Mouse (Mus musculus) erythroblast, adult 5-6 weeks (primary cell): ENCODE data around the gene Lasp1. TPM values are rescaled to one million over a fixed set of nuclear protein-coding genes. Genes with fewer than 3 reads are reported as not detected.
"Not testable (repeated sequence)": the region's sequence is repeated elsewhere in the genome, so short reads cannot be mapped to it uniquely, and the experiment has no call there.

Experiments used
- ATAC-seq: replicated peaks from 2 replicates; pipeline ENCODE4 v1.8.0; 2016; ENCODE audit warnings: moderate number of reproducible peaks, mild to moderate bottlenecking, moderate TSS enrichment, inconsistent platforms; ENCODE audit not compliant: poor library complexity, low FRiP score, severe bottlenecking
- total RNA-seq, 2 experiments: library from RNA; stranded (forward) in 1 of 2; stranded (reverse) in 1 of 2; fragments of 150-400 nt in 1 of 2; fragments of 200-764, 138-1000 nt in 1 of 2; gene quantifications; 2 replicates each; pipeline versions ENCODE4 v1.2.3 to v1.2.4; 2015 to 2017; ENCODE audit warnings: low replicate concordance in 2 of 2

Gene Lasp1
- total RNA-seq, 2 experiments from 2014 or later: 54.8 to 129 TPM

DNA sequence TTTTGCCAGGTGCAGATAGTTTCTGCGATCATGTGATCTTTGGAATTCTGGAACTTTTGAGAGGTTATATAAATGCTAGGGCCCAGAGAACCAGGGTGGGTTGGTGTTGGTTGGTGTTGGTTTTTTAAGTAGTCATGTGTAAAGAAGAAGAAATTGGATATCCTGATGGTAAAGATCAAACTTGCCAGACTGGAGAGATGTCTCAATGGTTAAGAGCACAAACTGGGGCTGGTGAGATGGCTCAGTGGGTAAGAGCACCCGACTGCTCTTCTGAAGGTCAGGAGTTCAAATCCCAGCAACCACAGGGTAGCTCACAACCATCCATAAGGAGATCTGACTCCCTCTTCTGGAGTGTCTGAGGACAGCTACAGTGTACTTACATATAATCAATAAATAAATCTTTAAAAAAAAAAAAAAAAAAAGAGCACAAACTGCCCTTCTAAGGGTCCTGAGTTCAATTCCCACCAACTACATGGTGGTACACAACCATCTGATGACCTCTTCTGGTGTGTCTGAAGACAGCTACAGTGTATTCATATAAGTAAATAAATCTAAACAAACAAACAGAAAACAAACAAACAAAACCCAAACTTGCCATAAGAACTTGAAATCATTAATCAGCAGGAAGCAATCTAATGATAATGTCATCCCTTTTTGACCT lies 7.9 kb upstream of the Lasp1 start:
- ATAC-seq: not testable (repeated sequence)

DNA sequence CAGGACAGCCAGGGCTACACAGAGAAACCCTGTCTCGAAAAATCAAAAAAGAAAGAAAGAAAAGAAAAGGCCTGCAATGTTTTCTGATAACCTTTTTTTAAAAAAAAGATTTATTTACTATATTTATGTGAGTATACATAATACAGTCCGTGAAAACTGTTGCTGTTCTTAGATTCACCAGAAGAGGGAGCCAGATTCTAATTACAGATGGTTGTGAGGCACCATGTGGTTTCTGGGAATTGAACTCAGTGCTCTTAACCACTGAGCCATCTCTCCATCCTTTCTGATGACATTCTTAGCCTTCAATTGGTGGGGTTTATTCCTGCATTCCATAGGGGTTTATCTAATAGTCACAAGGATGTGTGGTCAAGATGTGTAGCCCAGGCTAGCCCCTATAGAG lies 5.6 kb upstream of the Lasp1 start:
- ATAC-seq: peak; percentile 60; the same call in 1 of the 2 replicates

DNA sequence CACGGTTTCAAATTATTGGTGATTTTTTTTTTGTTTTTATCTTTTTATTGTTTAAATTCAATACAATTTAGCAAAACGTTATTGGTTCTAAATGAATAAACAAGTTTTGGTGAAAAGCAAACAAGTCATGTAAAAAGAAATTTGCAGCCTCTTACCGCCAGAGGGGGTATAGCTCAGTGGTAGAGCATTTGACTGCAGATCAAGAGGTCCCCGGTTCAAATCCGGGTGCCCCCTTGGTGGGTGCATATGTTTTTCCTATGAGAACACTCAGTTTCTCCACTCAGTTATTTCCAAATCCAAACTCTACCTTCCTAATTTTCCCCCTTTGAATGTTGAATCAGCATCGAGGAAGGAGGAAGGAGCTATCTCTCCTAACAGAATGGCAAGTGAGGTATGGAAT lies 1.9 kb upstream of the Lasp1 start:
- no peak for ATAC-seq

DNA sequence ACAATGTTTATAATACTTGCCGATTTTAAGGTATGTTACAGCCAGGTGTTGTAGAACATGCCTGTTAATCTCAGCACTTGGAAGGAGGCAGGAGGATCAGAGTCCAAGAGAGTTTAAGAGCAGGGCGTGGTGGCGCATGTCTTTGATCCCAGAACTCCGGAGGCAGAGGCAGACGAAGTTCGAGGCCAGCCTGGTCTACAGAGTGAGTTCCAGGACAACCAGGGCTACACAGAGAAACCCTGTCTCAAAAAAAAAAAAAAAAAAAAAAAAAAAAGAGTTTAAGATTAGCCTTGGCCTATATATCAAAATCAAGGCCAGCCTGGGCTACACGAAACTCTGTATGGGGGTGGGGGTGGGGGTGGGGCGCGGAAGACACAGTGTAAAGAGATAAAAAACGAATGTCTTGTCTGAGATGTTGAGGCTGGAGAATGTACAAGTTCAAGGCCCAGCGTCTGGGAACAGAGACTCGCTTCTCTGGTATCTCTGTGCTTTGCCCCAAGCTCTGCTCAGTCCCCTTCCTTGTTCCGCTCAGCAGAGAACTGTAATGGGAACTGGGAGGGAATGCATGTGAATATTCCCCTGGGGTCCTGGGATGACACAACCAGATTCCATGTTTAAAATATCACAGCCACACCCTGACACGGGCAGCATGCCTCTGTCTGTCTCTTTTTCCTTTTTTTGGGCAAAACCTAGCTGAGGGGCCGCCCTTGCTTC lies 1.3 kb upstream of the Lasp1 start:
- no peak for ATAC-seq

DNA sequence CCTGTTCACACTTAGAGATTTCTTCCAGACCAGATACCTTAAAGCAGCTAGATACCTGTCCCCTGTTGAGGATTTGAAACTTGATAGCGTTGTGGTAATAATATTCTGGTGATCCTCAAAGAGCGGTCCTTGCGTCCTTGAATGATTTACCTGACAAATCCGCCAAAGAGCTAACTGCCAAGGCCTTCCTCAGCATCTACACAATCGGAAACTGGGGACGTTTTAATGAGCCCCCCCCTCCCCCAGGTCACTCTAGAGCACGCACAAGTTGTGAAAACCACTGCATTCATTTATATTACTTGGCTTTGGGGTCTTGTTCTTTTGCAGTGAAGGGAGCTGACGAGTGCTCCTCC lies 741 bp upstream of the Lasp1 start:
- ATAC-seq: no peak

DNA sequence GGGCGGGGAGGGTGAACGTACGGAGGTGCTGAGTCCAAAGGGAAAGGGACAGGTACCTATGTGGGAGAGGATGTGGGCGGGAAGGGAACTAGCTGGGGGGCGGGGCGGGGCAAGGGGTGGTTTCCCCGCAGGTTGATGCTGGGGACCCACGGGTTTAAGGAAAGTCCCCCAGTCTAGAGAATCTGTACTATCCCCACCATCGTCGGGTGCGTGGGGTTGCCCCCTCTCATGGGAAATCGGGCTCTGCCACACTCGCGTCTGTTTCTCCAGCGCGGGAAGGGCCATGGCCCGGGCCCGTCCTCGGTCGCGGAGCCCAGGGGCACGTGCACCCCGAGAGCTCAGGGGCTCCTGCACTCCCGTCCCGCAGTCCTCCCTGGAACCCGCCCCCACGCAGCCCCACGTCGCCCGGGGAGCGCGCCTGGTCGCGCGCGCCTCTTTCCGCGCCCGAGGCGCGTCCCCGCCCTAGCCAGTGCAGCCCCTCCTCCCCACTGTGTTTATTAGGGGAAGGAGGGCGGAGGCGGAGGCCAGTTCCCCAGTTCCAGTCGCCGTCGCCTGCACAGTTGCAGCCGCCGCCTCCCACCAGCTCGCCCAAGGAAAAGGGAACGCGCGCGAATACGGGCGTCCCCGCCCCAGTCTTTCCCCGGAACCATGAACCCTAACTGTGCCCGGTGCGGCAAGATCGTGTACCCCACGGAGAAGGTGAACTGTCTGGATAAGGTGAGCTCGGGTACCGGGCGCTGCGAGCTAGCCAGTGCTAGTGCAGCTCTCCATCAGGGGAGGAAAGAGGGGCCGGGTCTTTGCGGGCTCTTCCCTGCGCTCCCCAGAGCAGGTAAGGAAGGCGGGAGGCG lies 570 bp downstream of the Lasp1 start:
- ATAC-seq: peak; percentile 43

DNA sequence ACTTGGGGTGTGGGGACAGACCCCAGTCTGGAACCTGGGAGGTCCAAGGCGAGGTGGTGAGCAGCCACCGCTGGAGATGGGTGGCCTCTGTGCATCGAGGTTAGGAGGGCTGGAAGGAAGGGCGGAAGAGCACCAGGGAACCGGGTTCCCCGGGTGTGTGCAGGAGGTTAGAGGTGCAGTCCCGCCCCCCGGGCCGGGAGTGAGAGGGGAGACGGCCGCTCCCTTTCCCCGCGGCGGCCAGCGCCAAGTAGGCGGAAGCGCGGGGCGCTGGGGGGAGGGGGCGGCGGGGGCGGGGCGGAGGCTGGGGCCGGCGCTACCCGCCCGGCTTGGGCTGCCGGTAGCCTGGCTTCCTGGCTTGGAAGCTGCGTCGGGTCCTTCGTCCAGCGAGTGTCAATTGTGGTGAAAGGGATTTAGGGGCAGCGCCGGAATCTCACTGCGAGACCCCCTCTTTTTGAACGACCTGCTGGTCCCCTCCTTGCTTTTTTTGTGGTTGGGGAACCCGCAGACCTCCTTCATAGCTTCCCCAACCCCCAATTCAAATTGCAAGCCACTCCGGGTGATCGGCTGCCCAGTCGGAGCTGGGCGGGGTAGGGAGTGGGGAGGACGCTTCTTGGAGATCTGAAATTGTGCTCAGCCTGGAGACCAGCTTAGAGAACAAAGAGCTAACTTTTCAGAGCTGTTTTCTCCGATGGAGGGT lies 1.3 kb downstream of the Lasp1 start:
- ATAC-seq: peak; percentile 48

DNA sequence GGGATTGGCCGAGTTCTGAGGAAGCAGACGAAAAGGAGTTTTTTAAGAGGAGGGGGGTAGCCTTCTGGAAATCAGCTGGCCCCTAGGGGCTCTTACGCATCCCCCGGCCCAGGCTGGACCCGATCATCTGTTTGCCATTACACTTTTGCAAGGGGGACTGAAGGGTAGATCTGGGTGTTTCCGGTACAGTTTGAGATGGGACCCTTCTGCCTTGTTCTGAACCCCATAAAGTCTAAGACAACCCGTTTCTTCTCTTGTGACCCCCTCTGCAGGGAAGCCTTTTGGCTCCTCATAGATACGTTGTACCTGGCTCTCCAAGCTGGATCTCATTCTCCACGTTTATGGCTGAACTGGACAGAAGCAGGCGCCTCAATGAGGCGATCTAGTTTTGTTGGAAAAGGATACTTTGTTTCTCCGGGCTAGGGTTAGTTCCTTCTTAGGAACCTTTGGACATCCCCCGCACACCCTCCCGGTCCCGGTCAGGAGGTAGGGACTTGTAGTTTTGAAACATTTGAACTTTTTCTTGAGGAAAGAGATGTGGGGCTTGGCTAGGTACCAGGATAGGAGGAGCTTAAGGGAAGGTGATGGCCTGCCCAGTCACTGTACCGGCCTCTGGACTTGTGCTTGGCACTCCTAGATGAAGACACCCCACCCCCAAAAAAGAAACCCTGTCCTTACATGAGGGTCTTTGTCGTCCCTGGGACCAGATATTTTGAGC lies 2.0 kb downstream of the Lasp1 start:
- ATAC-seq: no peak

DNA sequence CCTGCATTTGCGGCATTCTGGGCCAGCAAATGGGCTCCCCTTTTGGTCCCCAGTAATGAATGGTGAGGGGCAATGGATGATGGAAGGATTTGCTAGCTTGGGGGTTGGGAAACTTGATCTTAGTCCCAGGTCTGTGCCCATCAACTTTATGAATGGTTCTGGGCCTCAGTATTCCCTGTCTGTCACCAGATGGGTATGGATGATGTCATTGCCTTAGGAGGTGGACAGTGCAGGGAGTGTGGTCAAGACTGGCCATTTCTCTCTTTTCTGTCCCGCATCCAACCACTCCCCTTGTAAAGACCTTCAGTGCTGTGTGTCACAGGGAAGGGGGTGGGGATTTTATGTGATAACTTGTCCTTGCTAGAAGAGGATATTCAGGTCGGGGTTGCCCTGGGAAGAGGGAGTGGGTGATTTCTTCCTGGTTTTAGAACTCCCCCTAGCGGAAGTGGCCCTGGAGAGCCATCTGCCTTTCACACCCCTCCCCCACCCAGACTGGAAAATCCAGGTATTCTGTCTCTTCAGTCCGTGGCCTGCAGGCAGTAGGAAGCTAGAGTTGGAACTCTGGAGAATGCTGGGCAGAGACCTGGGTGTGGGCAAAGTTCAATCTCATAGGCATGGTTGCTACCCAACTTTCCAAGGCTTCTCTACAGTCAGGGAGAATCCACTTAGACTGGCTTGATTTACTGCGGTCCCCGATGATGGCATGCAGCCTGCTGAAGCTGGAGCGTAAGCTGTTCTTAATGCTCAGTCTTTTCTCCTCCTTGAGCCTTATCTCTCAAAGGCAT lies 2.8 kb downstream of the Lasp1 start:
- ATAC-seq: no peak

DNA sequence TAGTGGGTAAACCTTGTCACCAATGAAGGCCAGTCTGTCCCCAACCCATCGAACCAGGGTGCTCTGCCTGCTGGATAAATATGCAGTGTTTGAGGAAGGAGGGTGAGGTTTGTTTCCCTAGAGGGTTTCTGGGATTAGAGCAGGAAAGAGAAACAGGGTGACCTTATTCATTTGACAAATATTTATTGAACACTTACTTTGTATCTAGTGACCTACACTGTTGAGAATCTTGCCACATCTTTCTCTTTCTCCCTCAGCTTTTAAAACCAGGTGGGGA lies 3.3 kb downstream of the Lasp1 start:
- no peak for ATAC-seq

DNA sequence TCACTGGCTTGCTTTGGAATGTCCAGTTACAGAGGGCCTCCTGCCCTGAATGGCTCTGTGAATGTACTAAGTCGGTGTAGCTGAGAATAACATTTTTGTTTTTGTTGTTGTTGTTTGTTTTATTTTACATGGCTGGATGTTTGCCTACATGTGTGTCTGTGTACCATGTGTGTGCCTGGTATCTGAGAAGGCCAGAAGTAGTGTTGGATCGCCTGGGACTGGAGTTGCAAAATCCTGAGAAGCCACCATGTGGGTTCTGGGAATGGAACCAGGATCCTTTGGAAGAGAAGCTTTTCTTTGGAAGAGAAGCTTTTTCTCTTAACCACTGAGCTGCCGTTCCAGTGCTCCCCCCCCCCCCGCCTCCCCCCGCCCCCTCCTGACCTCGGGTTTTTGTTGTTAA lies 3.7 kb downstream of the Lasp1 start:
- no peak for ATAC-seq

DNA sequence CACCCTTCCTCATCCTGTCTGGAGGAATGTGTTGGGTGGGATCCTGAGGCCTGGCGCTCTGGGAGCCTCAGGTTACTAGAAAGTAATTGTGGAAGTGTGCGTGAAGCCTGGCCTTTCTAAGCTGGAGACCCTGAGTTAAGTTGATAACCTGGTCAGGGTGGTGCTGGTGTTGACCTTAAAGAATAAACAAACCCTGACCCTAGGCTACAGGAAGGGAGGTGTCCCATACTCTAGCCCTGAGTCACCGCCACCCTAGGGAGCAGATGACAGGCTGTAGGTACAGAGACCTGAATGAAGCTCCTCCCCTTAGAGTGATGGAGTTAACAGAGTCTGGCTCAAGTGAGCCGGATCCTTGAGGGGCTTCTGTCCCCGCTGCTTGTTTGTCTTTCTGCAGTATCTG lies 5.0 kb downstream of the Lasp1 start:
- ATAC-seq: no peak

DNA sequence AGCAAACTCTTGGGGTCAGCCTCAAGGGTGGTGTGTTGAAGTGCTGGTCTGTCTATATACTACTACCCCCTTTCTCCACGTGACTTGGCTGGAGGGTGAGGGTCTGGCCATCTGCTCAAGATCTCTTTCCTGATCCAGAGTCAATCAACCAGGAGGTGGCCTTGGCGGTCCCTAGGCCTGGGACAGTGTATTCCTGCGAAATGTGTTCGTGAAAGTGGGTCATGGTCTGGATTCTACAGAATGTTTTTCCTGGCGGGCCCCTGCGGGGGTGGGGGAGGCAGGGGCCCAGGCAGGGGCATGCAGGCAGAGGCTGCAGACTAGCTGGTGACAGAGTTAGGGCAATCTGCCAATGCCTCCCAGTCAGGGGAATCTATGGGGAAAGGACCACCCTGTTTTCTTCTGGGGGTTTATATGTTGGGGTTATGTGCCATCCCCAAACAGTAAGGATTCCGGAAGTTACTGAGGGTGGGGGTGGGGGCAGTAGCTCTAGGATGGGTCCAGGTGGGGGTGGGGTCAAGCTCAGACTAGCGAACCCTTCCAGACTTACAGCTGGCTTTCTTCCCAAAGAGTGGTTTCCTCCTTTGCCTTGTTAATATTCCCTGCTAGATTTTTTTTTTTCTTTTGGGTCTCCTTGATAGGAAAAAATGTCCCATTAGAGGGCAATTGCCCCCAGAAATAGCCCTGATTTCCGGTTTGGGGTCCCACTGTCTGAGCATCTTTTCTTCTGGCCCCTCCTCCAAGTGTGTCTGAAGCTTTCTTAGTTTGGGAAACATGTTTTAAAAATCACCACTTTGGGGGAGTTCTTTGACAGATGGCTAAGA lies 6.3 kb downstream of the Lasp1 start:
- no peak for ATAC-seq

DNA sequence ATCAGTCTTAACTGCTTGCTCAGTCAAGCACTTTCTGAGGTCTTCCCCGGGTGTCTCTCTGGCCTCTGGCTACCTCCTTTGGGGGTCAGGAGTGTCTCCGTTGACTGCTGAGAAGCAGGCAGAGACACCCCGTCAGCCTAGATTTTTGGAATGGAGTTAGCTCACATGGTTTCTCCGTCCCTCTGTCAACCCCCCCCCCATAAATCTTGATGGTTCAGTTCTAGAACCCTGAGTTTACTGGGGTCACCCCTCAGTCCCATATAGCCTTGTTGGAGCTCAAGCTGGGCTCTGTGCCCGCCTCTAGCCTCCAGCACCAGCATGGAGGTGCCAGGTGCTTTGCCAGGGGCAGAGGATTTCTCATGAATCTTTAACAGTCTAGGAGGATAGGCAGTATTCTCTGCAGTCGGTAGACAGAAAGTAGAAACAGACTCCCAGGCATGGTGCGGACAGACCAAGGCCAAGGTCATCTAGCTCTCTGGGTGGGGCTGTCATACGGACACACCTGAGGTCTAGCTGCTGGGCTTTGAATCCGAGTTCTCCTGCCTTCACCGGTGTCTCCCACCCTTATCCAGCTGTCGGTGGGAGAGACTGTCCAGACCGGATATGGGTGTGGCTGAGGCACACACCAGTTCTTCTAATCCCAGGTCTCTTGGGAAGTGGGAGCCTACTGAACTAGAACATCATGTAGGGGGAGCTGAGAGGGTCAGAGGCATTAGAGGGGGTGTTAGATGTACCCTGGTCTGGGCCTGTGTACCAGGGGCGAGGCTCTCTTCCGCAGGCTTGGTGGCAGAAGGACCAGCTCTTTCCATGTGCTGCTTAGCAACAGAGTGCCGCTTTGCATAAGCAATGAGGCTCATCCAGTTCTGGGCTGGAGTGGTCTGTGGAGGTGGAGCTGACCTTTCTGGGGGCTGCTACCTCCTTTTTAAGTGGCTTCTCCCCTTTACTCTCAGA lies 7.1 kb downstream of the Lasp1 start:
- ATAC-seq: no peak

DNA sequence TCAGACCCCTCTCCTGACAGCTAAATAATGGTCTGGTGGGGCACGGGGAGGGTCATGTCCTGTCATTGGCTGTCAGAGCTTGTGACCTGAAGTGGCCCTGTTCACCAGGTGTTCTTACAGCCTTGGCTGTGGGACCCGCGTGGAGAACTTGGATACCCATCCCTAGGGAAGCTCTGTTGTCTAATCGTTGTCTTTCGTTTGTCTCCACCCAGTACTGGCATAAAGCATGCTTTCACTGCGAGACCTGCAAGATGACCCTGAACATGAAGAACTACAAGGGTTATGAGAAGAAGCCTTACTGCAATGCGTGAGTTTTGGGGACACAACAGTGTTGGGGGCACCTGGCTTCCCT lies 7.8 kb downstream of the Lasp1 start:
- ATAC-seq: no peak

DNA sequence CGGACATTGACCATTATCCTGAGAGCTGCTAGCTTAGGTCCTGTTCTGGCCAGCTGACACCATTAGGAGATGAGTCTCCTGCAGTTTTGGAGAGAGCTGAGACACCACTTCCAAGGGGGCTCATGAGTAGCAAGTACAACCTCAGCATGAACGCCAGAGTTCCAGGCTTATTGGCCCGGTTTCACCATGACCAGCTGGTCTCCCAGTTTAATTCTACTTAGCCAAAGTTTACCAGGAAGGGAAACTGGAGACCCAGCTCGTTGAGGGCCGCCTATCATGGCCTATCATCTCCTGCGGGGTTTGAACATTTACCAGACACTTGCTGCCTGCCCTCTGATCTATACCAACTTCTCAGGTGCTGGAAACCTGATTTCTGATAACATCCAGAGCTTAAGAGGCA lies 8.8 kb downstream of the Lasp1 start:
- no peak for ATAC-seq

DNA sequence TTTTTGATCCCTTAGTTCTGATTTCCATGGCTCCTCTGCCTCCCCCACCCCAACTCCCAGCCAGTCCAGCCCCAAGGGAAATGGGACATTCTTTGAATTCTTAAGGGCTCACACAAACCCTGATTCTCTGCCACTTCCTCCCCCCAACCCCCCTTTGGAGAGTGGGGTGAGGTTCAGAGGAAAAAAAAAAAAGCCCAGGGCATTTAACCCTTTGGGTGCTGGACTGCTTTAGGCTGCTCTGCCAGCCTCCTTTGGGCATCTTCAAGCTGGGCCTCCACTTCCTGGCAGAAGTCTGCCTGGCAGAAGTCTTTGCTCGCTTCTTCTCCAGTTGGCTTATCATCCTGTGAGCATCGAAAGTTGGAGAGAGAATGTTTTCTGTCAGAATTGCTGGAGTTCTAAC lies 9.3 kb downstream of the Lasp1 start:
- ATAC-seq: no peak
